Mouse (Mus musculus) C2C12 (cell line): ENCODE data around the gene Cptp.

Experiments
- CEBPB ChIP-seq: IDR thresholded peaks from one replicate; pipeline ENCODE4 v1.6.1; 2011; ENCODE audit warnings: low read depth, mild to moderate bottlenecking, control low read depth, moderate library complexity
- CTCF ChIP-seq: IDR thresholded peaks from one replicate; pipeline ENCODE4 v1.5.1; 2011; ENCODE audit not compliant: control insufficient read depth, insufficient read depth, insufficient read length
- MAX ChIP-seq: IDR thresholded peaks from one replicate; pipeline ENCODE4 v1.6.1; 2011; ENCODE audit warnings: mild to moderate bottlenecking, control low read depth
- MYOG ChIP-seq: IDR thresholded peaks from one replicate; pipeline ENCODE4 v1.6.1; 2011; ENCODE audit not compliant: control insufficient read depth, insufficient read length; ENCODE audit errors: extremely low read depth

DNA sequence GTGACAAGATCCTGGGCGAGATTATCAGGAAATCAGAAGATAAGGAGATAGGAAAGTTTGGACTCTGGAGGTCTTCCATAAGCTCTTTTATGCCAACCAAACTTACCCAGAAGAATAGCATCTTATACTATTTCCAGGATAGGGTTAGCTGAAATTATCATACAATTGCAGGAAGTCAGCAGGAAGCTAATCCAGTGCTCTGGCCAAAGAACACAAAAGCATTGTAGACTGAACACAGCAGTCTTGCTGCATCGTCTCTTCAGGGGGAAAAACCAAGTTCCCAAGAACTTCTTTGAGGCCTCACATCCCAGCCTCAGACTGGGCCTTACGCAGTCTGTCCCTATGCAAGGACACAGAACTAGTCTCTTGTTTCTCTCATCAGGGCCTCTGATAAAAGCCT, 14.3 kb upstream of the Cptp start:
- TF ChIP-seq CTCF, result no peak
- TF ChIP-seq MAX, result no peak
- TF ChIP-seq MYOG, result no peak
- TF ChIP-seq CEBPB, result no peak
